Mouse (Mus musculus) liver, embryonic 18 days (tissue): ENCODE measurements around the gene Dnajb2. TPM values are rescaled to one million over a fixed set of nuclear protein-coding genes. Genes with fewer than 3 reads are reported as not detected.

Source experiments
- polyA plus RNA-seq: library from polyadenylated mRNA; depleted of rRNA; stranded (reverse); fragments of >200 nt; gene quantifications from 2 replicates; pipeline ENCODE4 v1.2.3, GENCODE M21; 2012; rRNA removed

Dnajb2 gene
- 20.3 and 23.9 TPM in 2 replicates for polyA plus RNA-seq

GRCm38 (mm10) chr1:75236117-75237050 lies at the start of gene Dnajb2:
Gene Dnajb2 (plus strand): TSS chr1:75236406.

GRCm38 (mm10) chr1:75191622-75192402 lies 44.4 kb upstream of the Dnajb2 start, which contains the start of the genes Ankzf1 and Atg9a:
Gene Ankzf1 (plus strand): TSS chr1:75192151.
Gene Atg9a (minus strand): TSS chr1:75192196.

GRCm38 (mm10) chr1:75210136-75211087 lies 25.8 kb upstream of the Dnajb2 start, which contains the start of the genes Glb1l and Stk16:
Gene Glb1l (minus strand): TSS chr1:75210813.
Gene Stk16 (plus strand): TSS chr1:75210838.

GRCm38 (mm10) chr1:75219531-75219930 lies 16.7 kb upstream of the Dnajb2 start, which contains the start of gene Tuba4a:
Gene Tuba4a (minus strand): TSS chr1:75219865.

GRCm38 (mm10) chr1:75231664-75232152 lies 4.5 kb upstream of the Dnajb2 start, which contains the start of gene A630095N17Rik:
Gene A630095N17Rik (minus strand): TSS chr1:75232102.

GRCm38 (mm10) chr1:75264091-75264880 lies 28.1 kb downstream of the Dnajb2 start, which contains the start of gene Ptprn:
Gene Ptprn (minus strand): TSS chr1:75264502.

GRCm38 (mm10) chr1:75278228-75278627 lies 42.0 kb downstream of the Dnajb2 start, which contains the start of gene Resp18:
Gene Resp18 (minus strand): TSS chr1:75278415.

Other genes with a start within 250 kb of the Dnajb2 start
- 2.2 and 2.3 TPM in 2 replicates for gene Nhej1, start 111.2 kb upstream of the Dnajb2 start, polyA plus RNA-seq
- 1.2 TPM in 2 replicates for gene Slc23a3, start 102.5 kb upstream of the Dnajb2 start, polyA plus RNA-seq
- 26.9 and 31.0 TPM in 2 replicates for gene Cnppd1, start 93.7 kb upstream of the Dnajb2 start, polyA plus RNA-seq
- gene Retreg2, start 93.6 kb upstream of the Dnajb2 start, polyA plus RNA-seq = 50.7 and 54.5 TPM in 2 replicates
- gene Zfand2b, start 67.8 kb upstream of the Dnajb2 start, polyA plus RNA-seq = 41.4 and 42.2 TPM in 2 replicates
- gene Abcb6, start 56.0 kb upstream of the Dnajb2 start, polyA plus RNA-seq = 25.8 and 25.9 TPM in 2 replicates
- gene Ankzf1, start 44.3 kb upstream of the Dnajb2 start, polyA plus RNA-seq = 11.0 and 13.7 TPM in 2 replicates
- 22.2 and 26.3 TPM in 2 replicates for gene Atg9a, start 44.2 kb upstream of the Dnajb2 start, polyA plus RNA-seq
- 4.7 and 4.9 TPM in 2 replicates for gene Glb1l, start 25.6 kb upstream of the Dnajb2 start, polyA plus RNA-seq
- 104 and 122 TPM in 2 replicates for gene Stk16, start 25.6 kb upstream of the Dnajb2 start, polyA plus RNA-seq
- gene Tuba4a, start 16.5 kb upstream of the Dnajb2 start, polyA plus RNA-seq = 103 and 117 TPM in 2 replicates
- gene A630095N17Rik, start 4.3 kb upstream of the Dnajb2 start, polyA plus RNA-seq = not detected in 2 replicates
- 0.10 TPM in 2 replicates for gene Ptprn, start 28.1 kb downstream of the Dnajb2 start, polyA plus RNA-seq
- not detected in 2 replicates for gene Resp18, start 42.0 kb downstream of the Dnajb2 start, polyA plus RNA-seq
- gene Dnpep, start 81.6 kb downstream of the Dnajb2 start, polyA plus RNA-seq = 61.8 and 63.4 TPM in 2 replicates
- 2.0 and 2.2 TPM in 2 replicates for gene Des, start 123.9 kb downstream of the Dnajb2 start, polyA plus RNA-seq
- 4.9 and 6.9 TPM in 2 replicates for gene Speg, start 138.9 kb downstream of the Dnajb2 start, polyA plus RNA-seq
- 38.7 and 42.0 TPM in 2 replicates for gene Gmppa, start 199.5 kb downstream of the Dnajb2 start, polyA plus RNA-seq
- gene Asic4, start 214.0 kb downstream of the Dnajb2 start, polyA plus RNA-seq = 0.01 and 0.03 TPM in 2 replicates
- gene Chpf, start 242.9 kb downstream of the Dnajb2 start, polyA plus RNA-seq = 3.7 and 4.1 TPM in 2 replicates
- gene Tmem198, start 243.1 kb downstream of the Dnajb2 start, polyA plus RNA-seq = 0.10 TPM in 2 replicates